Mouse (Mus musculus) stomach, embryonic 14.5 days (tissue): ENCODE measurements around the gene Gm20388. TPM values are rescaled to one million over a fixed set of nuclear protein-coding genes. Genes with fewer than 3 reads are reported as not detected.

Experiments used
- ATAC-seq: fragments of 200-750 bp; cut with Nextera tagmentation; 2 replicates; pipeline ENCODE4 v1.8.0; 2017; ENCODE audit warnings: low read depth, moderate TSS enrichment; ENCODE audit not compliant: insufficient number of reproducible peaks, insufficient read depth, low FRiP score
- H3K27ac ChIP-seq: fragments of 300-500 bp; sonication (generic); 2 replicates; pipeline ENCODE4 v1.5.1; 2014; ENCODE audit warnings: mild to moderate bottlenecking, low read length, moderate library complexity, mixed read lengths
- H3K27me3 ChIP-seq: fragments of 300-500 bp; sonication (generic); 2 replicates; pipeline ENCODE4 v1.6.1; 2014; ENCODE audit warnings: low read length, control low read depth, mixed read lengths; ENCODE audit not compliant: control insufficient read depth, insufficient read depth
- H3K36me3 ChIP-seq: fragments of 300-500 bp; sonication (generic); 2 replicates; pipeline ENCODE4 v1.6.1; 2014; ENCODE audit warnings: mild to moderate bottlenecking, control low read depth, low read length, moderate library complexity, mixed read lengths; ENCODE audit not compliant: control insufficient read depth, insufficient read depth
- H3K4me1 ChIP-seq: fragments of 300-500 bp; sonication (generic); 2 replicates; pipeline ENCODE4 v1.6.1; 2014; ENCODE audit warnings: low read length, control low read depth, mixed read lengths; ENCODE audit not compliant: control insufficient read depth, insufficient read depth
- H3K4me2 ChIP-seq: fragments of 300-500 bp; sonication (generic); replicated peaks from 2 replicates; pipeline ENCODE4 v1.6.1; 2014; ENCODE audit warnings: low read depth, low read length, control low read depth
- H3K4me3 ChIP-seq: fragments of 300-500 bp; sonication (generic); 2 replicates; pipeline ENCODE4 v1.5.1; 2014; ENCODE audit warnings: low read depth, low read length, control low read depth
- H3K9ac ChIP-seq: fragments of 300-500 bp; sonication (generic); replicated peaks from 2 replicates; pipeline ENCODE4 v1.6.1; 2014; ENCODE audit warnings: low read depth, mild to moderate bottlenecking, control low read depth, low read length, moderate library complexity, mixed read lengths
- H3K9me3 ChIP-seq: fragments of 300-500 bp; sonication (generic); 2 replicates; pipeline ENCODE4 v1.6.1; 2016; ENCODE audit warnings: low read depth, low read length, control low read depth; ENCODE audit not compliant: control insufficient read depth
- WGBS: fragments of 180-500 bp; shearing (Covaris S2); extraction: QIAGEN DNeasy Blood & Tissue Kit; methylation state at CpG from one replicate; pipeline ENCODE4 v1.1.7; 2014; 5-methylcytosine and 5-hydroxymethylcytosine counted together
- polyA plus RNA-seq: library from polyadenylated mRNA; unstranded; fragments of >200 nt; fragmentation: Nextera tagmentation; extraction: Ambion mirVana; gene quantifications from 2 replicates; pipeline ENCODE4 v1.2.1, GENCODE M21; 2014

Gene Gm20388
- polyA plus RNA-seq, 1 experiment from 2014 or later, result 11.4 TPM

GRCm38 (mm10) chr8:120501426-120501825 is 590.8 kb downstream of the Gm20388 start:
- Histone ChIP-seq H3K4me2 (no peak overlapping the region), H3K27me3 (no peaks in the 10 kb centered on the region), H3K9ac (no peak overlapping the region), H3K27ac (no peak overlapping the region), H3K36me3 (no peaks in the 10 kb centered on the region), H3K4me3 (no peak overlapping the region), H3K4me1 (peaks cover 52% of the 10 kb centered on the region), H3K9me3 (no peaks in the 10 kb centered on the region)
- WGBS, result 85% methylated on average over 5 of the region's 5 CpGs
- no peak for ATAC-seq

GRCm38 (mm10) chr8:120502428-120502827 is 591.8 kb downstream of the Gm20388 start:
- Histone ChIP-seq H3K27me3 (no peaks in the 10 kb centered on the region), H3K9ac (no peak overlapping the region), H3K27ac (no peak overlapping the region), H3K36me3 (no peaks in the 10 kb centered on the region), H3K4me3 (no peak overlapping the region), H3K4me1 (peaks cover 47% of the 10 kb centered on the region), H3K4me2 (no peak overlapping the region), H3K9me3 (no peaks in the 10 kb centered on the region)
- WGBS, result 57% methylated on average over 5 of the region's 5 CpGs
- no peak for ATAC-seq

GRCm38 (mm10) chr8:120504251-120505081 is 593.8 kb downstream of the Gm20388 start:
- Histone ChIP-seq H3K4me2 (peak overlapping the region; percentile 24), H3K36me3 (no peaks in the 10 kb centered on the region), H3K9me3 (no peaks in the 10 kb centered on the region), H3K27me3 (no peaks in the 10 kb centered on the region), H3K4me1 (peaks cover 42% of the 10 kb centered on the region), H3K27ac (peak overlapping the region; percentile 28; the same call in 1 of the 2 replicates), H3K9ac (no peak overlapping the region), H3K4me3 (no peak overlapping the region)
- ATAC-seq, result no peak
- 12% methylated on average over 20 of the region's 20 CpGs for WGBS

- Histone ChIP-seq H3K27me3 (no peaks in the 10 kb centered on the region), H3K4me1 (peaks cover 48% of the 10 kb centered on the region), H3K4me3 (no peak overlapping the region), H3K9ac (no peak overlapping the region), H3K27ac (no peak overlapping the region), H3K4me2 (peak overlapping the region; percentile 24), H3K36me3 (no peaks in the 10 kb centered on the region), H3K9me3 (no peaks in the 10 kb centered on the region)
- WGBS, result 5% methylated on average over 19 of the region's 19 CpGs
- ATAC-seq, result no peak
Observed at GRCm38 (mm10) chr8:120505082-120505511, 594.5 kb downstream of the Gm20388 start.

- no peak overlapping the region for H3K4me3 ChIP-seq
- H3K4me2 ChIP-seq, result peak overlapping the region; percentile 24; the same call in 1 of the 2 replicates
- 31% methylated on average over 23 of the region's 23 CpGs for WGBS
- H3K27me3 ChIP-seq, result no peaks in the 10 kb centered on the region
- H3K9ac ChIP-seq, result no peak overlapping the region
- ATAC-seq, result no peak
- H3K36me3 ChIP-seq, result no peaks in the 10 kb centered on the region
- H3K27ac ChIP-seq, result no peak overlapping the region
- no peaks in the 10 kb centered on the region for H3K9me3 ChIP-seq
- H3K4me1 ChIP-seq, result peaks cover 54% of the 10 kb centered on the region
Observed at GRCm38 (mm10) chr8:120505619-120506310, 595.1 kb downstream of the Gm20388 start.

- no peaks in the 10 kb centered on the region for H3K9me3 ChIP-seq
- H3K27me3 ChIP-seq, result no peaks in the 10 kb centered on the region
- WGBS, result 62% methylated on average over 2 of the region's 2 CpGs
- ATAC-seq, result no peak
- H3K36me3 ChIP-seq, result no peaks in the 10 kb centered on the region
- no peak overlapping the region for H3K9ac ChIP-seq
- no peak overlapping the region for H3K27ac ChIP-seq
- H3K4me2 ChIP-seq, result no peak overlapping the region
- H3K4me1 ChIP-seq, result peaks cover 62% of the 10 kb centered on the region
- no peak overlapping the region for H3K4me3 ChIP-seq
Observed at GRCm38 (mm10) chr8:120506562-120506961, 595.9 kb downstream of the Gm20388 start.

- Histone ChIP-seq H3K4me1 (peaks cover 69% of the 10 kb centered on the region), H3K27me3 (no peaks in the 10 kb centered on the region), H3K36me3 (no peaks in the 10 kb centered on the region), H3K9ac (no peak overlapping the region), H3K4me3 (no peak overlapping the region), H3K9me3 (no peaks in the 10 kb centered on the region), H3K27ac (no peak overlapping the region), H3K4me2 (no peak overlapping the region)
- 85% methylated on average over 9 of the region's 9 CpGs for WGBS
- no peak for ATAC-seq
Observed at GRCm38 (mm10) chr8:120507290-120507689, 596.6 kb downstream of the Gm20388 start.

- Histone ChIP-seq H3K36me3 (no peaks in the 10 kb centered on the region), H3K9me3 (no peaks in the 10 kb centered on the region), H3K4me1 (peaks cover 61% of the 10 kb centered on the region), H3K4me3 (0 out of 2 replicates have a peak overlapping the region, but pooled peaks have one; percentile 5), H3K9ac (no peak overlapping the region), H3K27me3 (no peaks in the 10 kb centered on the region), H3K4me2 (peak overlapping the region; percentile 36), H3K27ac (peak overlapping the region; percentile 48; the same call in 1 of the 2 replicates)
- 3% methylated on average over 21 of the region's 21 CpGs for WGBS
- ATAC-seq, result peak; percentile 68
Observed at GRCm38 (mm10) chr8:120509136-120510034, 598.7 kb downstream of the Gm20388 start.
